Mouse (Mus musculus) limb, embryonic 12.5 days (tissue): ENCODE data around the gene Gipc1. TPM values are rescaled to one million over a fixed set of nuclear protein-coding genes. Genes with fewer than 3 reads are reported as not detected.

Experiments used
- ATAC-seq: fragments of 200-750 bp; cut with Nextera tagmentation; 2 replicates; pipeline ENCODE4 v1.8.0; 2017; ENCODE audit warnings: low read depth, moderate TSS enrichment; ENCODE audit not compliant: insufficient number of reproducible peaks, insufficient read depth, low FRiP score, low TSS enrichment
- H3K27ac ChIP-seq: fragments of 300-500 bp; sonication (generic); 2 replicates; pipeline ENCODE4 v1.5.1; 2016; ENCODE audit warnings: mild to moderate bottlenecking, moderate library complexity
- H3K27me3 ChIP-seq: fragments of 300-500 bp; sonication (generic); 2 replicates; pipeline ENCODE4 v1.6.1; 2016; ENCODE audit warnings: mild to moderate bottlenecking, moderate library complexity
- H3K36me3 ChIP-seq: fragments of 300-500 bp; sonication (generic); 2 replicates; pipeline ENCODE4 v1.6.1; 2016; ENCODE audit warnings: mild to moderate bottlenecking, moderate library complexity
- H3K4me1 ChIP-seq: fragments of 300-500 bp; sonication (generic); replicated peaks from 2 replicates; pipeline ENCODE4 v1.6.1; 2016
- H3K4me2 ChIP-seq: fragments of 300-500 bp; sonication (generic); 2 replicates; pipeline ENCODE4 v1.6.1; 2016; ENCODE audit warnings: mild to moderate bottlenecking, moderate library complexity
- H3K4me3 ChIP-seq: fragments of 300-500 bp; sonication (generic); replicated peaks from 2 replicates; pipeline ENCODE4 v1.5.1; 2016; ENCODE audit warnings: mild to moderate bottlenecking
- H3K9ac ChIP-seq: fragments of 300-500 bp; sonication (generic); replicated peaks from 2 replicates; pipeline ENCODE4 v1.6.1; 2016; ENCODE audit warnings: mild to moderate bottlenecking, moderate library complexity
- H3K9me3 ChIP-seq: fragments of 300-500 bp; sonication (generic); 2 replicates; pipeline ENCODE4 v1.6.1; 2016; ENCODE audit warnings: mild to moderate bottlenecking, moderate library complexity
- WGBS: fragments of 180-500 bp; shearing (Covaris S2); methylation state at CpG from one replicate; pipeline ENCODE4 v1.1.7; 2016; 5-methylcytosine and 5-hydroxymethylcytosine counted together
- polyA plus RNA-seq: library from polyadenylated mRNA; unstranded; fragments of >200 nt; fragmentation: Nextera tagmentation; extraction: Ambion mirVana; gene quantifications from 2 replicates; pipeline ENCODE4 v1.2.1, GENCODE M21; 2016

Gipc1 gene
- polyA plus RNA-seq, result 179 and 185 TPM in 2 replicates

- Histone ChIP-seq H3K4me2 (peak within 1 kb of the TSS; percentile 96), H3K9me3 (0 out of 2 replicates have a peak, but pooled peaks cover 9% of the 10 kb centered on the region), H3K27me3 (no peaks in the 10 kb centered on the region), H3K36me3 (peaks cover 17% of the 10 kb centered on the region; the same call in 1 of the 2 replicates), H3K4me3 (peak within 1 kb of the TSS; percentile 85), H3K9ac (peak within 1 kb of the TSS; percentile 81), H3K27ac (peak within 1 kb of the TSS; percentile 87), H3K4me1 (peaks cover 18% of the 10 kb centered on the region)
- WGBS, result 6% methylated on average over 50 of the region's 50 CpGs
- ATAC-seq, result peak; percentile 93
Measured at GRCm38 (mm10) chr8:83652030-83652743, at the start of gene Gipc1. Gene Gipc1, plus strand, starts transcription at chr8:83652677.

- H3K4me1 ChIP-seq, result peaks cover 20% of the 10 kb centered on the region
- ATAC-seq, result peak; percentile 97
- no peaks in the 10 kb centered on the region for H3K27me3 ChIP-seq
- under 1% methylated on average over 69 of the region's 69 CpGs for WGBS
- H3K36me3 ChIP-seq, result peaks cover 33% of the 10 kb centered on the region
- H3K9me3 ChIP-seq, result no peaks in the 10 kb centered on the region
- H3K4me3 ChIP-seq, result peak within 1 kb of the TSS; percentile 75
- H3K4me2 ChIP-seq, result peak within 1 kb of the TSS; percentile 77
- peak within 1 kb of the TSS; percentile 97 for H3K27ac ChIP-seq
- peak within 1 kb of the TSS; percentile 88 for H3K9ac ChIP-seq
Measured at GRCm38 (mm10) chr8:83607661-83608397, 44.6 kb upstream of the Gipc1 start, which contains the start of the genes Tecr and Dnajb1. Gene Tecr, minus strand, starts transcription at chr8:83607971. Gene Dnajb1, plus strand, starts transcription at chr8:83608193.

- peak overlapping the region; percentile 97 for H3K27ac ChIP-seq
- H3K36me3 ChIP-seq, result peaks cover 38% of the 10 kb centered on the region
- peaks cover 20% of the 10 kb centered on the region for H3K4me1 ChIP-seq
- peak overlapping the region; percentile 77 for H3K4me2 ChIP-seq
- H3K27me3 ChIP-seq, result no peaks in the 10 kb centered on the region
- no peaks in the 10 kb centered on the region for H3K9me3 ChIP-seq
- peak overlapping the region; percentile 75 for H3K4me3 ChIP-seq
- H3K9ac ChIP-seq, result peak overlapping the region; percentile 88
- peak; percentile 69 for ATAC-seq
- under 1% methylated on average over 51 of the region's 51 CpGs for WGBS
Measured at GRCm38 (mm10) chr8:83608398-83608829, 44.1 kb upstream of the Gipc1 start.

GRCm38 (mm10) chr8:83609086-83609485 is 43.4 kb upstream of the Gipc1 start:
- no peaks in the 10 kb centered on the region for H3K27me3 ChIP-seq
- H3K9ac ChIP-seq, result peak overlapping the region; percentile 88
- peak overlapping the region; percentile 75 for H3K4me3 ChIP-seq
- H3K9me3 ChIP-seq, result no peaks in the 10 kb centered on the region
- 29% methylated on average over 9 of the region's 9 CpGs for WGBS
- H3K27ac ChIP-seq, result peak overlapping the region; percentile 97; the same call in 1 of the 2 replicates
- H3K4me2 ChIP-seq, result peak overlapping the region; percentile 77
- peaks cover 43% of the 10 kb centered on the region for H3K36me3 ChIP-seq
- peaks cover 20% of the 10 kb centered on the region for H3K4me1 ChIP-seq
- ATAC-seq, result no peak

GRCm38 (mm10) chr8:83609547-83610180 is 42.8 kb upstream of the Gipc1 start:
- ATAC-seq, result no peak
- H3K4me2 ChIP-seq, result peak overlapping the region; percentile 77
- no peaks in the 10 kb centered on the region for H3K27me3 ChIP-seq
- H3K27ac ChIP-seq, result no peak overlapping the region
- peaks cover 48% of the 10 kb centered on the region for H3K36me3 ChIP-seq
- H3K9me3 ChIP-seq, result no peaks in the 10 kb centered on the region
- H3K9ac ChIP-seq, result peak overlapping the region; percentile 88
- H3K4me1 ChIP-seq, result peaks cover 20% of the 10 kb centered on the region
- H3K4me3 ChIP-seq, result peak overlapping the region; percentile 75
- 93% methylated on average over 10 of the region's 10 CpGs for WGBS

GRCm38 (mm10) chr8:83611921-83612320 is 40.6 kb upstream of the Gipc1 start:
- H3K4me3 ChIP-seq, result no peak overlapping the region
- H3K27ac ChIP-seq, result no peak overlapping the region
- no peak overlapping the region for H3K4me2 ChIP-seq
- no peaks in the 10 kb centered on the region for H3K9me3 ChIP-seq
- no peak for ATAC-seq
- H3K36me3 ChIP-seq, result peaks cover 48% of the 10 kb centered on the region
- H3K9ac ChIP-seq, result no peak overlapping the region
- H3K27me3 ChIP-seq, result no peaks in the 10 kb centered on the region
- 95% methylated on average over 4 of the region's 4 CpGs for WGBS
- peaks cover 19% of the 10 kb centered on the region for H3K4me1 ChIP-seq

GRCm38 (mm10) chr8:83613695-83614094 is 38.8 kb upstream of the Gipc1 start:
- H3K36me3 ChIP-seq, result peaks cover 48% of the 10 kb centered on the region
- no peaks in the 10 kb centered on the region; the same call in 1 of the 2 replicates for H3K9me3 ChIP-seq
- 95% methylated on average over 4 of the region's 4 CpGs for WGBS
- peaks cover 13% of the 10 kb centered on the region for H3K4me1 ChIP-seq
- ATAC-seq, result no peak
- H3K27me3 ChIP-seq, result no peaks in the 10 kb centered on the region
- no peak overlapping the region for H3K4me3 ChIP-seq
- no peak overlapping the region for H3K4me2 ChIP-seq
- no peak overlapping the region for H3K9ac ChIP-seq
- no peak overlapping the region for H3K27ac ChIP-seq

- Histone ChIP-seq H3K9me3 (no peaks in the 10 kb centered on the region; the same call in 1 of the 2 replicates), H3K36me3 (peaks cover 27% of the 10 kb centered on the region), H3K4me1 (no peaks in the 10 kb centered on the region), H3K4me2 (no peak overlapping the region), H3K27ac (no peak overlapping the region), H3K9ac (no peak overlapping the region), H3K27me3 (no peaks in the 10 kb centered on the region), H3K4me3 (no peak overlapping the region)
- ATAC-seq, result no peak
Measured at GRCm38 (mm10) chr8:83616625-83617024, 35.9 kb upstream of the Gipc1 start.

GRCm38 (mm10) chr8:83617111-83617510 is 35.4 kb upstream of the Gipc1 start:
- H3K9me3 ChIP-seq, result no peaks in the 10 kb centered on the region; the same call in 1 of the 2 replicates
- WGBS, result 83% methylated on average over 2 of the region's 2 CpGs
- no peak for ATAC-seq
- no peak overlapping the region for H3K4me2 ChIP-seq
- H3K36me3 ChIP-seq, result peaks cover 22% of the 10 kb centered on the region
- H3K9ac ChIP-seq, result no peak overlapping the region
- H3K4me3 ChIP-seq, result no peak overlapping the region
- peaks cover 4% of the 10 kb centered on the region; the same call in 1 of the 2 replicates for H3K4me1 ChIP-seq
- no peak overlapping the region for H3K27ac ChIP-seq
- no peaks in the 10 kb centered on the region for H3K27me3 ChIP-seq

- Histone ChIP-seq H3K9me3 (no peaks in the 10 kb centered on the region; the same call in 1 of the 2 replicates), H3K4me1 (peaks cover 5% of the 10 kb centered on the region; the same call in 1 of the 2 replicates), H3K4me2 (no peak overlapping the region), H3K36me3 (peaks cover 10% of the 10 kb centered on the region; the same call in 1 of the 2 replicates), H3K27ac (no peak overlapping the region), H3K27me3 (no peaks in the 10 kb centered on the region), H3K4me3 (no peak overlapping the region), H3K9ac (no peak overlapping the region)
- 95% methylated on average over 2 of the region's 2 CpGs for WGBS
- no peak for ATAC-seq
Measured at GRCm38 (mm10) chr8:83618566-83618965, 33.9 kb upstream of the Gipc1 start.
